Mouse (Mus musculus) gastrocnemius, adult 18-20 months (tissue): ENCODE results near the gene Man1a2. TPM values are rescaled to one million over a fixed set of nuclear protein-coding genes. Genes with fewer than 3 reads are reported as not detected.

Experiments used
- DNase-seq: peaks from one replicate; pipeline ENCODE4 v3.0.0; 2021; ENCODE audit warnings: low spot score
- total RNA-seq, 2 experiments: library from RNA; stranded (reverse); gene quantifications; 2 replicates each; pipeline ENCODE4 v1.2.3; 2021

Gene Man1a2
- total RNA-seq, 2 experiments from 2014 or later: 19.6 to 26.9 TPM

DNA sequence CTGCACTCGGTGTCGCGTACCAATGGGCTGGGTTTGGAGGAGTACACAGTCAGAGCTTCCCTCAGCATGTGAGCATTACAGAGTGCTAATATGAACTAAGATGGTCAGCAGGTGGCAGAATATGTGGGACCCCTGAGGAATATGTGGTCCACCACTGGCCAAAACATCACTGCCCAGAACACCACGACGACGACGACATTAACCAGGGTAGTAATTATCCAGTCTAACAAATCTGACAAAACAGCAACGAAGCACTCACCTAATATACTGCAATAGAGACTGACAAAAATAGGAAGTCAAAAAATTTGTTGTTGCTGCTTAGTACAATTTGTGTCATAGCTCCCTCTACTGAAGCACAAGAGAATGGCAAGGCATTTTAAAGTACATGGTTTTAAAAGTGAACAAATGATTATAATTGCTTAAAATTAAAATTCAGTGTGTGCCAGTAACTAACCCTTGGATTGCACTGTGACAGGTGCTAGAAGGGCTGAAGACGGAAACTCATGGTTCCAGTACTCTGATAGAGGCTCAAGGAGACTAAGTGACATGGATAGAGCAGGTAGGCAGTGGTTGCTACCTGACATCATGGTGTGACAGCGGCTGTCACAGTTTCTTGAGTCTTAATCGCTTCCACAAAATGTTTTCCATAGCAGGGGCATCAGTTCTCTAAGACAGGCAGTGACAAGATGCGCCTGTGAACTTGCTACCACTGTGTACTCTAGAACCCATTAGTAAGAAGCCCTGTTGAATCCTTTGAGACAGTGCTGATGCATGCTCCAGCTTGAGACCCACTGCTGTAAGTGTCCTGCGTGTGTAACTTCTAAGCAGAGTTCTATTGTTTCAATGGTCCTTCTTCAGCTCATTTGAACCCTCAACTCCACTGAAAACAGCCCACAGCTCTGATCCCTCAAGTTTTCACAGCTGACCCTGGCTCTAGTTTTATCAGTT, 116.6 kb downstream of the Man1a2 start:
- DNase-seq: no peak

DNA sequence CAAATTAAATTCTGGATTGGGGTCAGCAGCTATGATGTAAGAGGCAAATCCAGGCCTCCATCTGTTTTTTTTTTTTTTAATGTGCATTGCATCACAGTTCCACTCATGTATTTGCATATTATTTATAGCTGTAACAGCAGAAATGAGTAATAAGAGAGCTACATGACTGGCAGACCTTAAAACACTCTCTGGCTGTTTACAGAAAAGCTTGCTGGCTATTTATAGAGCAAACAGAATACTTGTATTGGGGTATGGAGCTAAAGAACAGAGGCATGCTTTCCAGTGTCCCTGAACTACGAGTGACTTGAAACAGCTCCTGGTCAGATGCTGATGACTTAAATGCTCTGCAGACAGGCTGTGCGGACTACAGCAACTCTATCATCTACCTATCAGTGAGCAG, 121.7 kb downstream of the Man1a2 start:
- DNase-seq: no peak

DNA sequence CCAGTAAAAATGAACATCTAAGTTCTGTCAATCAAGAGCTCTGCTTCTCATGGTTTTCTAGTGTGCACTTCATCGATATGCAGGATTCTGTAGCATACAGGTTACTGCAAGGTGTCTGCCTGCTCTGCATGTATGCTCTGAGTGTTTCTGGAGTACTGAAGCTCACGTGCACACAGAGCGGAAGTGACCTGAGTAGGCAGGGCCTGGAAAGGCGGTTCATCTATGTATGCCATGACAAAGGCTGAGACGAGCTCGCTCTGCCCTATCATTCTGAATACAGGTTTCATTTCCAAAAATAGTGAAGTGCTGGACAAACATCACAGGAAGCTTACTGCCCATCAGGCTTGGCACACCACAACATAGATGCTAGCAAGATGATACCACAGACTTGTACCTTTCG, 122.8 kb downstream of the Man1a2 start:
- DNase-seq: no peak

DNA sequence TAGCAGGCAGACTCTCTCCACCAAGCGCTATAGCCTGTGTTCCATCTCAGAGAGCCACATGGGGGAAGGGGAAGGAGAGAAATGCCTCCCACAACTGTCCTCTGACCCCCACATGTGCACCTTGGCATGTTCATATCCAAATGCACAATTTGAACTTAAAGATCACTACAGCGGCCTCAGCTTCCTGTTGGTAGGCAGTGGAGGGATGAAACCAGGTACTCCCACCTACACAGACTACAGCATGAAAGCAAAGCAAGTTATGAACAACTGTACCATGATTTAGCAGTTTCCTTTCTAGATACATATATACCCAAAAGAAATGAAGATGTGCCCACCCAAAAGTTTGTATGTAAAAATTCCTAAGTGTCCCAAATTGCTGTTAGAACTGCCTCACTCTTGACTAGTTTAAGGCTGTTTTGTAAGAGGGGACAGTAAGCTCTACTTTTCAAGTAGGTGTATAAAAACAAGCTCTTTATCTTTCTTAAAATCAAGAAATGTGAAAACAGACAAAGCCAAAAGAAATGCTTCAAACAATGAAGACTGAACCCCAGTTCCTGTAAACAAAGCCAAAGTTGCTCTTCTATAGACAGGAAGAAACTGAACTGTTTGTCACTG, 123.6 kb downstream of the Man1a2 start:
- DNase-seq: no peak

DNA sequence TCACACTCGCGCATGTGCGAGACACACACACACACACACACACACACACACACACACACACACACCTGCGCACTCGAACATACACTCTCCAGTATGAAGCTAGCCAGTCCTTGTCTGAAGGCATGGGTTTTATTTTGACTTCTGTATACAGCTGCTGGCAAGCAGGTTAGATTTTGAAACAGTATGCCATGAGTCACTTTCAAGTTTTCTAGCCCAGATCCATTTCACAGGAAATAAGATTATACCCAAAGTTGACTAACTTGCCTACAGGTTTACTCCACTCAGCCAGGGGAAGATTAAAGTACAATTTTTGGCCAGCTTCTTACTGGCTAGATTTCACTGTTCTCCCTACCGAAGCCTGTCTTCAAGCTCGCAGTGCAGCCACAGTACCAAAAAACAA, 125.9 kb downstream of the Man1a2 start:
- DNase-seq: no peak

DNA sequence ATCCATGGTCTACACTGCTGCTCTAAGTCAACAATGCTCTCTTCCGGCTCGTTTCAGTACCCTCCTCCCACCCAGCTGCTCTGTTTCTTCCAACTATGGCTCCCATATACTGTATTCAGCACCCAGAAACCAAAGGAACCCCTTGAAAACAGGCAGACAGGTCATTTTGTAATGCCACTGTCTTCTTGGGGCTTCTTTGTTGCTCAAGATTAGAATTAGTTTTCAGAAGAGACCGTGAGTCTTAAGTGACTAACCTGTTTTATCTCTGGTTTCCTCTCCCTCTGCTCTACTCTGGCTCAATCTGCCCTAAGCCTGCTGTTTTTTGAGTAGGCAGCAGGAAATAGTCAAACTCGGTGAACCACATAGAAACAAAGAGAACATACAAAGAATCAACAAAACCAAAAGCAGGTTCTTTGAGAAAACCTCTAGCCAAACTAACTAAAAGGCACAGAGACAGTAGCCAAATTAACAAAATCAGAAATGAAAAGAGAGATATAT, 127.0 kb downstream of the Man1a2 start:
- DNase-seq: no peak

DNA sequence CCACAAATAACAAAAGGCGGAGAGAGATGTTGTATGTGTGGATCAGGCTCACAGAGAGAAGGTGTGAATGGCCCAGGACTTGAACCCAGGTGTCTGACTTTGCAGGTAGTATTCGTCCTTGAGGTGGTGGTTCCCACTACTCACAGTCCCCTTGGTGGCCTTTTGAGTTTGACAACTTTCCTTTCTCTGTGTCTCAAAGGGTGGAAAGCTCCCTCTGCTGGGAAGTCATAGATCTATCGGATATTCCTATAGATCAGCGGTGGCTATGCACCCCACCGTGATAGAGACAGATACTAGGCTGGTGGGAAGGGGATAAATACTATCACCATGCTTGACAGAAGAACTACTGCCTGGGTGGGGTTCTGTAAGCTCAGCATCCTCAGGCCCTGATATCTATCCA, 130.5 kb downstream of the Man1a2 start:
- no peak for DNase-seq

DNA sequence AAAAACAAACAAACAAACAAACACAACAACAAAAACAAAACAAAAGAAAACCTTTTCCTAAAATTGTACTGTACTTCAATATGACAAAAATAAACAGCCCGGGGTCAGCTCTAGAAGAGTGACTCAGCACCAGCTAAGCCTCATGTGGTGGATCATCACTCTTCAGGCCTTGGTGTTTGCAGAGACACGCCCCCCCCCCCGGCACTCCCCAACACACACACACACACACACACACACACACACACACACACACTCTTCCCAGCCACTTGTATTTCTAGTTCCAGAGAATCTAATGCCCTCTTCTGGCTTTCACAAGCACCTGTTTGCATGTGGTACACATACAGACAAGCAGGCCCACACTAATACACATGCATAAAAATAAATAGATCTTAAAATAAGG, 133.1 kb downstream of the Man1a2 start:
- DNase-seq: no peak

DNA sequence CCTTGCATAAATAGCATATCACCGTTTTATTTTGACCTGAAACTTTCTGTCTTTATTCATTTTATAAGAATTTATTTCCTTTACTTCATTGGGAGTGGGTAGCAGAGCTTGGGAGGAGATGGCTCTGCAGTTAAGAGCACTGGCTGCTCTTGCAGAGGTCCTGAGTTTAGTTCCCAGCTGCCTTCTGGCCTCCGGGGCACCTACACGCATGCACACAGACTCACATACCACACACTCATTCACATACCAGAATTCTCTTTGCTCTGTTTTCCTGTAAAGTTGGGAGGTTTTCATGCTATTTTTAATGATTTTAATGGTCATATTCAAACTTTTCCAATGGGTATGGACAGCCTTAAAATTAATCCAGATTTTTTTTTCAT, 137.4 kb downstream of the Man1a2 start:
- DNase-seq: no peak

DNA sequence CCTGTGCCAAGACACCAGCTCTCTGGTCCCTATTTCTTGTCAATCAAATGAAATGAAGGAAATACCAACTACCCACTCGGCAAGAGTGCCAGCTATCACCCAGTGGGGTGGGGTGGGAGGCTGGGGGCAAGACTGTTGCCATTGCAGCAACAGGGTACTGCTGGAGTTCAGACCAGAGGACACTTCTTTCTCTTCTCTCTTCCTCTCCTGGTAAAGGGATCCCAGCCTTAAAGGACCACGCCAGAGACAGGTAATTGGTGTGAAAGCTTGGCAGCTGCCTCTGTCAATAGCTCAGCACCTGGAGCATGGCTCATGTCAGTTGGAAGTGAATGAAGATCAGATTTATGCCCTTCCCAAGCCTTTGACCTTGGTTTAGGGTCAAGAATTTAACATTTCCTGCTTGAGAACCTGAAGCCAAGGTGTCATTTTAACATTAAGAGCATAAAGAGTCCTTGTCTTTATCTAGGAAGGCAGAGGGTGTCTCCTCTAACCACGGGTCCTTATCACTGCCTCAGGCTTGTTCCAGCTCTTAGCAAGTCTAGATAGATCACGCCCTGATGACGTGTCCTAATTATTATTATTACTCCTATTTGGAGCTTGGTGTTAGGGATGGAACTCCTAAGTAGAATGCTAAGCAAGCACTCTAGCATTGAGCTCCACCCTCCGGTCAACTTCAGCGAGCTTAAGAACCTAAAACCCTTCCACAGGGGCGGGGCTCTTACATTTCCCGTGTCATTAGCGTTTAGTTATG, 138.0 kb downstream of the Man1a2 start:
- no peak for DNase-seq

DNA sequence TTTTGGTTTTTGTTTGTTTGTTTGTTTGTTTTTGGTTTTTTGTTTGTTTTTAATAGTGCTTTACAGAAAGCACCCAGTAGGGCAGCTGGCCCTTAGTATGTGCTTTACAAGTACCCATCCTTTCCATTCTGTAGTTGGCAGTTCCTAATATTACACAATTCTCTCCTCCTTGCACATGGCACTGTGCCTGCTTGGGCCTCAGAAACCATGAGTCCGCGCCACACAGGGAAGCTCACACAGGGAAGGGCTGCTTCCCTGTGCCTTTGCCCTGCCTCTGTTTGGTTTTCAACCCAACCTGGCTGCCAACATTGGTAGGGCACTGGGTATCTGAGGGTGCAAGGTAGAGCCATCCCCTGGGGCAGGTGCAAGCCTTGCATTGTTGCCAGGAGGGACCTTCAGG, 148.6 kb downstream of the Man1a2 start:
- DNase-seq: no peak

DNA sequence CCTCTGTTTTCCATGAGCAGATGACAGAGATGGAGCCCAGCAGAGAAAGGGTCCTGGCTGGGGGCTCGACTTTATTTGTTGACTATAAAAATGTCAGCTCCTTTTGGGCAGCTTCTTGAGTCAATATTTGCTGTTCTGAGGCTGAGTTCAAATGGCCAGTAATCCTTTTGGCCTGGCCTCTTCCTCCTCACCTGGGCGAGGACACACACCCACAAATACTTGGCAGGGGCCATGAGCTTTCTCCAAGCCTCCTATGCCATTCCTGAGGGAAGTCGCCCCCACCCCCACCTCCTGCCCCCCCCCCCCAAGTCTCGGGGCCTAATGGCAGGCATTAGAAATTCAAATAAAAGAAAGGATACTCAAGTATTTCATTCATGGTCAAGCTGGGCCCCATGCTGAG, 149.4 kb downstream of the Man1a2 start:
- no peak for DNase-seq

DNA sequence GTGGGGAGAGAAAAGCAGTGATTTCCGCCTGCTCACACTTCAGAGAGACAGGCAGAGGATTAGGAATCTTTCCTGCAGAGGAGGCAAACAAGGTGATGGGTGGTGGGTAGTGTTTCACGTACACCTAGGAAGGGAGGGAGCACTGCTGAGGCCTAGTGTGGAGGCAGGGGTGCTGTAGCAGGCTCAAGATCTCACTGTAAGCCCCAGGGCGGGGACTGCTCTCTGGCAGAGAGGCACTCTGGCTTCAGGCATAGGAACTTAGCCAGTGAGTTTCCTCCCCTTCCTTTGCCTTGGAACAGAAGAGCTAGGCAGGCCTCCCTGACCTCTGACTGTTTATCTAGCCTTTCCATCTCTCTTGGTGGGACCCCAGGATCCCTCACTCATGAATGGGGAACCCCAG, 150.0 kb downstream of the Man1a2 start:
- DNase-seq: no peak

DNA sequence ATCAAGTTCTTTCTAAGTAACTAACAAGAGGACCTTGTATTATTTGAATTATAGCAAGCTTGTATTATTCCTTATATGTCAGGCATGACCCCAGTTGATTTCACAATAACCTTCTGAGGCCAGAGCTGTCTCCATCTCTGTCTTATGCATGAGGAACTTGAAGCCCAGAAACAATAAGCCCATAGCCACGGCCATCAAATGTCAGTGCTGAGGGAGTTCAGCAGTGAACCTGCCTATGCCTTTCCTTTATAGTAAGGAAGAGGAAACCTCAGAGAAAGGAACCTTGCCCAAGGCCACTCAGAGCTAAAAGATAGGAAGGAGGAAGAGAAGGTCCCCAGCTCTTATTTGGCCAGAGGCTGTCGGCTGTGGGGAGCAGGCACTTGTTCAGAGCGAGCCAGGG, 150.9 kb downstream of the Man1a2 start:
- DNase-seq: no peak

DNA sequence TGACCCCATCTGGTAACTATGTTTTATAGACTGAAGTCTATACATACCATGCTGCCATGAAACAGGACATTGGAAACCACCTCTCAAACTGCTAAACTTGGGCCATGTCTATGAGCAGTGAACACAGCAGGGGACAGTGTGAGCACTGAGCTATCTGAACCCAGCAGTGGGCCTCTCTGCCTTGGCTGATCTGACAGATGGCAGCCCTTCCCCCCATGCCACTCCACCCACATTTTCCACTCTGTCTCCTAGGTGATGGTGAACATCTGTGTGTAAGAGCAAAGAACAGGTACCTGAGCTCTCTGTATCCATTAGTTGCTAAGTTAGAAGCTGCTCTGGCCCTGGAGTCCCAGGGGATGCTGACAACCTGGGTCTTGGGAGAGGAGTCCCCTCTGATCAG, 151.9 kb downstream of the Man1a2 start:
- no peak for DNase-seq

DNA sequence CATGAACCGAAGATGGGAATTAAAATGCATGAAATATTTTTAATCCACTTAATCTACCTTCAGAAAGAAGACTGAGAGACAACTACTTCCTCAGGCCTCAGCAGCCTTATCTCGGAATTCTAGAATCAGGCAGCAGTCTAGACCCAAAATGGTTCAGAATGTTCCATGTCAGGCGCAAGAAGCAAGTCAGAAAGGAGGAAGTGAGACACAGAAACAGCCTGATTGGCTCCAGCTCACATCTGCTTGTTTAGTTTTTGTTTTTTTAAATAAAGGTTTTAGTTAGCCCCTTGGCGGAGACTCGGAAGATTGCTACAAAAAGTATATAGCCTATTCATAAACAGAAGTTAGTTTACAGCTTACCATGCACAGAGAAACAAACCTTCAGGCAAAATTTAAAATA, 154.4 kb downstream of the Man1a2 start:
- DNase-seq: no peak

DNA sequence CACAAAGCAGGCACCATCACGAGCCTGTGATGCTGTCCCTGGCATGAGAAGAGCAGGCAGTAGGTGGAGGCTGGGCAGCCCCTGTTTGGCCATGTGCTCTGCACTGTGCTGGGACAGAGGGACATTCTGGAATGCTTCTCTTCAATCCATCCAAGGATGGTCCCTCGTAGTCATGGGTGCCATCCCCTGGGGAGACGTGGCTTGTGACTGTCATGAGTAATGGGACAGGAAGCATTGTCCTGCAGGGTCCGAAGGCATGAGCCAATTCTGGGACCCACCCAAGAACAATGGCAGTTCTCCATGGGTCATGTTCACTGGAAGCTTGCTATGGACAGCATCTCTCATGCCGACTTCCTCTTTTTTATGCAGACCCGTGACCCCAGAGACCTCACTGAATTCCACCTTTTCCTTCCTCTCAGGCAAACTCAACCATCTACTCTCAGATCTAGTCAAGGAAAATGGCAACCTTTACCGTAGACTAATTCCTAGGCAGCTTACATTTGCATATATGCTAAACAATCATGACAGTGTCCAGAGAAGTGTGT, 155.0 kb downstream of the Man1a2 start:
- DNase-seq: no peak

DNA sequence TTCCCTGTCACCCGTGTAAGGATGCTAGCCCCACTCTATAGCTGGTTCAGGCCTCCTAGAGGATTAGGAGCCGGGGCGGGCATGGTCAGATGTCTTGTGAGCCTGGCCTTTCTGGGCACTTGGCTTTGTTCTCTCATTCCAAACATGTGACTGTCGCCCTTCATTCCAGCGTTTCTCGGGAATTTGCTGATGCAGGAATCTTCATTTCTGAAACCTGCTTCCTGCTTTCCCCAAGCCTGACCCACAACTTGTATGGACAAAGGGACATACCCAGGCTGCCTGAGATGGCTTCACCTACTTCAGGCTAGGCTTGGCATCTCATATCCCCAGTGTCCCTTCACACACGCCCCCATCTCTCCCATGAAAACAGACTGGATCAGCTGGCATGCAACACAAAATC, 162.6 kb downstream of the Man1a2 start:
- no peak for DNase-seq

DNA sequence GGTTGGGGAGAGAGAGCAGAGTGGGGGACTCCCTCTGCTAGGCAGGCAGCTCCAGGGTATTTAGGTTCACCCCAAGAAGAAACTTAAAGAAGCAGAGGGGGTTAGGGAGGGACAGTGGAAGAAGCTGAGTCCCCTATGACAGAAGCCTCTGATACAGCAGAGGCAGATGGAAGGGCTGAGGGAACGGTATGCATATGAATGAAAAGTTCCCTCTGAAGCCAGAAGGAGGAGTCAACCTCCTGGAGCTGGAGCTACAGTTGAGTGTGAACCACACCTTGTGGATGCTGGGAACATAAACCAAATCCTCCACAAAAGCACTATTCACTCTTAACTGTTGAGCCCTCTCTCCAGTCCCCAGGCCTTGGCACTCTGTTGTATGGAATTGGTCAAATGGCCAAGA, 163.7 kb downstream of the Man1a2 start:
- no peak for DNase-seq

DNA sequence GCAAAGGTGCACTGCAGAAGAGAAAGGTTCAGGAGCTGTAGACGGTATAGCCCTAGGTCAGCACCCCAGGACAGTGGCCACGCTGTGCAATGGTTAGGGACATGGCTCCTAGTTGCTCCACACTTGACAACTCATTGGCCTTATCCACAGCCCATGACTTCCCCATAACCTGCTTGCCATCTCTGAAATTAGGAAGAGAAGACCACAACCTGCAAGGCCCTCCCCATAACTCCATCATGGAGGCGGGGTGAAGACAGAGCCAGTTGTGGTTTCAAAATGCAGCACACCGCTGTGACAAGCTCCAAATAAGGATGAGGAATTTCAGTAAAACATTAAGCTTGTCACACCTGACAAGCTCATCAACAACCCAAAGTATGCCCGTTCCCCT, 169.6 kb downstream of the Man1a2 start:
- no peak for DNase-seq

DNA sequence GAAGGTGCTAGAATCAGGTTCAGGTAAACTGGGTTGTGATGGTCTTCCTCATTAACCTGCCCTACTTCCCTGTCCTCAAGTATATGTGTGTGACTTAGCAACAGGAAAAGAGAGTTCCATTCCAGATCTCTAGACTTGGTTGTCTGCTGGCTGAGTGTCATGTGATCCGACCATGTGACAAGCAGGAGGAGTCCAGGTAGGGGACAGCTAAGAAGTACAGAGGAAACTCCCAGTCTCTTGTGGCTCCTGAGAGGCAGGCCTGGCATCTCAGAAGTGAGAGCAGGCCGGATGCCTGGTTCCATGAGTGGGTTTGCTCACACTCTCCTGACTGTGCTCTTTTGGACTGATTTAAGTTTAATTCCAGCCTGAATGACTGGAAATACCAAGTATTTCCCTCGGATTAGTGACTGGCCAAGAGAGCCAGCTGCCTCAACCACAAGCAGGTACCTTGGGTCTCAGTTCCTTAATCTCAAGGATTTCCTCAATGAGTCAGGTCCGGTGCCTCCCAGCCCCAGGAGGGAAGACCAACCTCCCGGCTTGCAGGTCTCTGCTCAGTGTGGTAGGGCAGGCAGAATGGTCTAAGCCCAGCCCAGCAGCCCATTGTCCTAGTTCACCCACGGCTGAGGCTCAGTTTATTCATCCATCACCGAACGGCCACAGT, 170.1 kb downstream of the Man1a2 start:
- DNase-seq: no peak
